Mouse (Mus musculus) MEL (cell line): Measurements from ENCODE around the gene Map6d1. TPM values are rescaled to one million over a fixed set of nuclear protein-coding genes. Genes with fewer than 3 reads are reported as not detected.

Experiments
- DNase-seq: peaks from one replicate; pipeline ENCODE4 v3.0.0; 2011; ENCODE audit warnings: low read depth, low spot score
- H3K27ac ChIP-seq: 2 replicates; pipeline ENCODE4 v1.5.1; 2012; ENCODE audit warnings: low read depth, mild to moderate bottlenecking, control low read depth, low read length, moderate library complexity; ENCODE audit not compliant: control insufficient read depth
- H3K27me3 ChIP-seq, 2 experiments: fragments of 150-350 bp in 1 of 2; sonication (generic) in 1 of 2; 2 replicates each; pipeline ENCODE4 v1.6.1; 2012; ENCODE audit warnings: low read length in 2 of 2, mild to moderate bottlenecking in 2 of 2, improper control_type of control experiment in 1 of 2, moderate library complexity in 1 of 2; ENCODE audit not compliant: insufficient read depth in 2 of 2, control insufficient read depth in 1 of 2
- H3K36me3 ChIP-seq, 2 experiments: 2 replicates each; pipeline ENCODE4 v1.6.1; 2012 to 2014; ENCODE audit warnings: low read length in 2 of 2, improper control_type of control experiment in 1 of 2, inconsistent platforms in 1 of 2, mild to moderate bottlenecking in 1 of 2; ENCODE audit not compliant: insufficient read depth in 2 of 2, control insufficient read depth in 1 of 2
- H3K4me1 ChIP-seq, 2 experiments: fragments of 150-350 bp in 1 of 2; sonication (generic) in 1 of 2; 2 replicates each; pipeline ENCODE4 v1.6.1; 2012; ENCODE audit warnings: low read length in 2 of 2, improper control_type of control experiment in 1 of 2, mild to moderate bottlenecking in 1 of 2; ENCODE audit not compliant: insufficient read depth in 2 of 2, control insufficient read depth in 1 of 2
- H3K4me3 ChIP-seq, 2 experiments: fragments of 150-350 bp in 1 of 2; sonication (generic) in 1 of 2; 2 replicates each; pipeline ENCODE4 v1.5.1; 2012; ENCODE audit warnings: low read depth in 2 of 2, low read length in 2 of 2, mild to moderate bottlenecking in 2 of 2, moderate library complexity in 2 of 2, control low read depth in 1 of 2, improper control_type of control experiment in 1 of 2; ENCODE audit not compliant: control insufficient read depth in 1 of 2, insufficient read depth in 1 of 2
- H3K79me2 ChIP-seq: 2 replicates; pipeline ENCODE4 v1.6.1; 2012; ENCODE audit warnings: mild to moderate bottlenecking, low read length, moderate library complexity; ENCODE audit not compliant: control insufficient read depth, poor library complexity, insufficient read depth
- H3K9ac ChIP-seq: 2 replicates; pipeline ENCODE4 v1.6.1; 2012; ENCODE audit warnings: low read depth, mild to moderate bottlenecking, control low read depth, low read length, moderate library complexity; ENCODE audit not compliant: control insufficient read depth, poor library complexity, severe bottlenecking
- H3K9me3 ChIP-seq: fragments of 150-350 bp; sonication (generic); replicated peaks from 2 replicates; pipeline ENCODE4 v1.6.1; 2012; ENCODE audit warnings: mild to moderate bottlenecking, low read length, improper control_type of control experiment, moderate library complexity; ENCODE audit not compliant: insufficient read depth
- CHD2 ChIP-seq: IDR thresholded peaks from 2 replicates; pipeline ENCODE4 v1.6.1; 2011; ENCODE audit warnings: low read length, improper control_type of control experiment
- CTCF ChIP-seq, 3 experiments: IDR thresholded peaks in 2 of 3; conservative IDR thresholded peaks in 1 of 3; 2 replicates each; pipeline ENCODE4 v1.5.1; 2011 to 2012; ENCODE audit warnings: low read length in 3 of 3, low read depth in 2 of 3, mild to moderate bottlenecking in 2 of 3, improper control_type of control experiment in 1 of 3, inconsistent platforms in 1 of 3, mixed read lengths in 1 of 3, moderate library complexity in 1 of 3; ENCODE audit not compliant: control insufficient read depth in 1 of 3, insufficient read depth in 1 of 3, poor library complexity in 1 of 3, severe bottlenecking in 1 of 3
- E2F4 ChIP-seq: IDR thresholded peaks from 2 replicates; pipeline ENCODE4 v1.6.1; 2011; ENCODE audit warnings: low read depth, low read length, improper control_type of control experiment, borderline replicate concordance
- ELF1 ChIP-seq: IDR thresholded peaks from 2 replicates; pipeline ENCODE4 v1.6.1; 2014; ENCODE audit warnings: low read depth, mild to moderate bottlenecking, inconsistent platforms, low read length, improper control_type of control experiment, moderate library complexity
- EP300 ChIP-seq, 2 experiments: IDR thresholded peaks; 2 replicates each; pipeline ENCODE4 v1.6.1; 2011; ENCODE audit warnings: improper control_type of control experiment in 2 of 2, low read length in 2 of 2, low read depth in 1 of 2, mild to moderate bottlenecking in 1 of 2
- GATA1 ChIP-seq: IDR thresholded peaks from 2 replicates; pipeline ENCODE4 v1.6.1; 2011; ENCODE audit warnings: low read depth, low read length, improper control_type of control experiment
- MAZ ChIP-seq: IDR thresholded peaks from 2 replicates; pipeline ENCODE4 v1.6.1; 2012; ENCODE audit warnings: low read depth, mild to moderate bottlenecking, inconsistent platforms, low read length, improper control_type of control experiment
- MEF2A ChIP-seq: IDR thresholded peaks from 2 replicates; pipeline ENCODE4 v1.6.1; 2014; ENCODE audit warnings: low read depth, mild to moderate bottlenecking, inconsistent platforms, low read length, improper control_type of control experiment; ENCODE audit not compliant: poor library complexity, insufficient replicate concordance, severe bottlenecking; ENCODE audit errors: extremely low read depth
- MXI1 ChIP-seq: IDR thresholded peaks from 2 replicates; pipeline ENCODE4 v1.6.1; 2011; ENCODE audit warnings: mild to moderate bottlenecking, low read depth, low read length, improper control_type of control experiment
- POLR2A ChIP-seq, 2 experiments: IDR thresholded peaks; 2 replicates each; pipeline ENCODE4 v1.6.1; 2011 to 2012; ENCODE audit warnings: low read length in 2 of 2, mild to moderate bottlenecking in 2 of 2, control low read depth in 1 of 2, improper control_type of control experiment in 1 of 2, low read depth in 1 of 2, moderate library complexity in 1 of 2; ENCODE audit not compliant: control insufficient read depth in 1 of 2, insufficient read depth in 1 of 2, poor library complexity in 1 of 2
- POLR2AphosphoS5 ChIP-seq: IDR thresholded peaks from 2 replicates; pipeline ENCODE4 v1.6.1; 2012; ENCODE audit warnings: low read depth, borderline replicate concordance, mild to moderate bottlenecking, inconsistent platforms, low read length, moderate library complexity, mixed read lengths
- RCOR1 ChIP-seq: IDR thresholded peaks from 2 replicates; pipeline ENCODE4 v1.6.1; 2012; ENCODE audit warnings: low read depth, mild to moderate bottlenecking, inconsistent platforms, low read length, improper control_type of control experiment
- SIN3A ChIP-seq: IDR thresholded peaks from 2 replicates; pipeline ENCODE4 v1.6.1; 2012; ENCODE audit warnings: low read length, improper control_type of control experiment, inconsistent platforms
- SMC3 ChIP-seq: IDR thresholded peaks from 2 replicates; pipeline ENCODE4 v1.6.1; 2011; ENCODE audit warnings: low read depth, low read length, improper control_type of control experiment
- TCF12 ChIP-seq: IDR thresholded peaks from 2 replicates; pipeline ENCODE4 v1.6.1; 2014; ENCODE audit warnings: low read depth, mild to moderate bottlenecking, inconsistent platforms, low read length, improper control_type of control experiment, moderate library complexity
- UBTF ChIP-seq: IDR thresholded peaks from 2 replicates; pipeline ENCODE4 v1.6.1; 2012; ENCODE audit warnings: low read depth, mild to moderate bottlenecking, inconsistent platforms, low read length, improper control_type of control experiment, moderate library complexity, borderline replicate concordance; ENCODE audit not compliant: insufficient read depth
- USF2 ChIP-seq, 2 experiments: IDR thresholded peaks; 2 replicates each; pipeline ENCODE4 v1.6.1; 2011 to 2012; ENCODE audit warnings: improper control_type of control experiment in 2 of 2, low read length in 2 of 2, borderline replicate concordance in 1 of 2, inconsistent platforms in 1 of 2, low read depth in 1 of 2, mild to moderate bottlenecking in 1 of 2; ENCODE audit not compliant: insufficient read depth in 1 of 2
- ZC3H11A ChIP-seq: IDR thresholded peaks from 2 replicates; pipeline ENCODE4 v1.6.1; 2012; ENCODE audit warnings: low read depth, mild to moderate bottlenecking, inconsistent platforms, low read length, improper control_type of control experiment
- ZKSCAN1 ChIP-seq: IDR thresholded peaks from 2 replicates; pipeline ENCODE4 v1.6.1; 2012; ENCODE audit warnings: low read depth, mild to moderate bottlenecking, inconsistent platforms, low read length, improper control_type of control experiment, moderate library complexity
- ZMIZ1 ChIP-seq: IDR thresholded peaks from 2 replicates; pipeline ENCODE4 v1.6.1; 2012; ENCODE audit warnings: low read depth, mild to moderate bottlenecking, inconsistent platforms, low read length, improper control_type of control experiment, moderate library complexity
- ZNF384 ChIP-seq: IDR thresholded peaks from 2 replicates; pipeline ENCODE4 v1.6.1; 2012; ENCODE audit warnings: low read depth, mild to moderate bottlenecking, inconsistent platforms, low read length, improper control_type of control experiment
- polyA plus RNA-seq, 2 experiments: library from polyadenylated mRNA; stranded (reverse) in 1 of 2; unstranded in 1 of 2; fragments of >175 nt in 1 of 2; fragments of >200 nt in 1 of 2; gene quantifications; 2 replicates each; pipeline versions ENCODE4 v1.2.1 to v1.2.4; 2012; ENCODE audit warnings: low replicate concordance in 2 of 2, low read depth in 1 of 2; ENCODE audit not compliant: insufficient read length in 2 of 2, insufficient read depth in 1 of 2, missing spikeins in 1 of 2
- total RNA-seq: library from RNA; depleted of rRNA; stranded (reverse); fragments of 300-350 nt; gene quantifications from 2 replicates; pipeline ENCODE4 v1.2.3, GENCODE M21; 2012

The Map6d1 gene
- total and polyA plus RNA-seq, 3 experiments: 0.08 TPM; not detected in 2

GRCm38 (mm10) chr16:20271339-20271738 lies 30.2 kb upstream of the Map6d1 start:
- Histone ChIP-seq H3K9me3 (no peaks in the 10 kb centered on the region), H3K4me3 (no peak overlapping the region), H3K36me3 (peaks cover 0 to 5% of the 10 kb centered on the region in 2 experiments; a peak in 2 of 4 replicates), H3K4me1 (peaks cover 0 to 3% of the 10 kb centered on the region in 2 experiments; a peak in 1 of 4 replicates), H3K9ac (no peak overlapping the region), H3K27me3 (no peaks in the 10 kb centered on the region; a peak in 1 of 4 replicates), H3K27ac (no peak overlapping the region), H3K79me2 (no peaks in the 10 kb centered on the region)
- DNase-seq: peak; percentile 58
- TF ChIP-seq MEF2A (no peak), SIN3A (no peak), E2F4 (no peak), EP300 (IDR thresholded peaks at IDR 0.05; ENCODE audit: low read depth in 1 of 2, low read length in 2 of 2) (no peak), TCF12 (no peak), RCOR1 (no peak), POLR2AphosphoS5 (no peak), SMC3 (no peak), UBTF (no peak), ZC3H11A (no peak), ZNF384 (no peak), CHD2 (no peak)

DNA sequence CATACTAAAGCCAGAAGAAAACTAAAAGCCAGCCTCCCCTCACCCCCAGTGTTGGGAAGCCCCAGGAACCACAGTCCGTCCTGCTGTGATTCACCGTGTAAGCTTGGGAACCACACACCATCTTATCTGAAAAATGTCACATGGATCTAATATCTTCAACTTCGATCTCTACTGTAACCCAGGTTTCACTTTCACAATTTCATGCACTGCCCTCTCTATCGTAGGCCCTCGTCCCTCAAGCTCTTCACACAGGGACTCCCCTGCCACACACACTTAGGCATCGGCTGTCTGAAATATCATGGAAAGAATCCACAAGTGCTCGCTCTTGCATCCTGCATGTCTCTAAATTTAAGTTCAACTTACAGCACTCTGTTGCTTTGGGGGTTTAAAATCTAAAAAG lies 23.9 kb upstream of the Map6d1 start:
- H3K9ac ChIP-seq: no peak overlapping the region
- H3K4me3 ChIP-seq: no peak overlapping the region; a peak in 1 of 4 replicates
- H3K4me1 ChIP-seq: no peaks in the 10 kb centered on the region
- no peaks in the 10 kb centered on the region; a peak in 3 of 4 replicates for H3K27me3 ChIP-seq
- H3K79me2 ChIP-seq: no peaks in the 10 kb centered on the region
- no peak overlapping the region for H3K27ac ChIP-seq
- DNase-seq: no peak
- TF ChIP-seq CTCF (IDR thresholded peaks at IDR 0.05 in 2 of 3, conservative IDR thresholded peaks at IDR 0.05 in 1 of 3; ENCODE audit: control insufficient read depth in 1 of 3, insufficient read depth in 1 of 3, low read depth in 2 of 3, low read length in 3 of 3, poor library complexity in 1 of 3, severe bottlenecking in 1 of 3) (no peak), GATA1 (no peak), ZMIZ1 (no peak), ELF1 (no peak), SIN3A (no peak), CHD2 (no peak), MAZ (no peak), ZKSCAN1 (no peak), POLR2A (IDR thresholded peaks at IDR 0.05; ENCODE audit: control insufficient read depth in 1 of 2, insufficient read depth in 1 of 2, low read depth in 1 of 2, low read length in 2 of 2, poor library complexity in 1 of 2) (no peak), USF2 (IDR thresholded peaks at IDR 0.05; ENCODE audit: borderline replicate concordance in 1 of 2, insufficient read depth in 1 of 2, low read depth in 1 of 2, low read length in 2 of 2) (no peak), MXI1 (no peak)
- H3K9me3 ChIP-seq: no peaks in the 10 kb centered on the region
- H3K36me3 ChIP-seq: 0 out of 4 replicates have a peak, but pooled peaks cover 0 to 2% of the 10 kb centered on the region in 2 experiments
